Mouse (Mus musculus): ENCODE data around the gene Gm11020. TPM values are rescaled to one million over a fixed set of nuclear protein-coding genes. Genes with fewer than 3 reads are reported as not detected.
"Not testable (repeated sequence)": the region's sequence is repeated elsewhere in the genome, so short reads cannot be mapped to it uniquely, and the experiment has no call there.

The Gm11020 gene
- not detected for total RNA-seq (2021)
- long read RNA-seq, experiment 1 = 0 reads
- long read RNA-seq, experiment 2 = 0 reads

DNA sequence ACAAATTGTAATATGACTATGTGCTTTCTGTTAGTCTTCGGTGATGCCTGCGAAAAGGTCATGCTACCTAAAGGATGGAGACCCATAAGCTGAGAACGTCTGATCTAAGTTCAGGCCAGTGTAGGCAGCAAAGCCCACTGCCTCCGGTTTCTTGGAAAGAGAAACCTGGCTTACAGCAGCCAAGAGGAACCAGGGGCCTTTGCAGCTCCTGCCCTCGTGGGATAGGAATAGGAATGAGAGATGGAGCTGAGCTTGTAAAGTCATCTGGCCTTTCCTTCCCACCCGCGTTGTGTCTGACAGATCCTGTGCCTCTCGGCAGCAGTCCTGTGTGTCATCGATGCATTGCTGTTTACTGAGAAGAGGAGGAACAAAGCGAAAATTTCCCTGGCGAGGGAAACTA is at the start of gene Gm11020:
TSS of gene Gm11020 (plus strand) at position 301 of the 400 bp plus-strand sequence.
- intact Hi-C loops (cut with DNase I) = not testable (repeated sequence)

DNA sequence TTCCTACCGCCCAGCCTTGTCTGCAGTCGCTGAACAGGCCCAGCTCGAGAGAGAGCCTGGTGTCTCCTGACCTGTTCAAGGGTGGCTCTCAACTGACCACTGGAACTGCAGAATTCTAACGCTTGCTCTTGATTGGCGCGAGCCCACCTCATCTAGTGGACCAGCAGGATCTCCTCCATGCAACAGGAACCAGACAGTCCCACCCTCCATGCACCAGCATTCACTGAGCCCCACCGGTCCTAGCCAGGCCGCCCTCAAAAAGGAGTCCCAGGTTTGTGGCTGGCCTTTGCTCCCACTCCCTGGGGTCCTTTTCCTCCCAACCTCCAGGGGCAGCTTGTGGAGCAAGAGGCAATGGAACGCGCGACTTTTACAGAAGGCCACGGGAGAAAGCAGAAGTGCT is 28.3 kb upstream of the Gm11020 start, which contains the start of gene Cmtm2a:
TSS of gene Cmtm2a (minus strand) at position 101 of the 400 bp plus-strand sequence.
- DNase-seq (ENCODE audit: low spot score in 2 of 2); intact Hi-C loops (cut with DNase I): not testable (repeated sequence)

More for the DNA sequence above, at the start of gene Gm11020:
- DNase-seq (ENCODE audit: low spot score in 2 of 2) = not testable (repeated sequence)

GRCm38 (mm10) chr8:104294396-104294795 is 27.0 kb upstream of the Gm11020 start:
- intact Hi-C loops (cut with DNase I) = no loop called here
- DNase-seq (ENCODE audit: low spot score in 2 of 2) = no peak

DNA sequence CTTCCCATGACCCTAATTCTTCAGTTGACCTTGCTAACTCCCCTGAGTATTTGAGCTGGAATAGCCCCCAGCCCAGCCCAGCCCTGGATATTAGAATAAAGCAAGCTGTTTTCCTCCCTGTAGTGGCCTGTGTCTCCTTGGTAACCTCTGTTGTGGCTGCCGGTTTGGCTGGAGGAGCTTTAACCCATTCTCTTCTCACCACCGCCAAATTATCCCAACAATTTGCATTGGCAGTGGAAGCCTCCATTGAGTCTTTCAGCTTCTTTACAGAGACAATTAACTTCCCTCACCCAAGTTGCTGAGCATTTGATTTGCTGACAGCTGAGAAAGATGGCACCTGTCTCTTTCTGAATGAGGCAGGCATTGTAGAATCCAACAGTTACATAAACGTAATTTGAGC is 19.8 kb upstream of the Gm11020 start:
- intact Hi-C loops (cut with DNase I) = not testable (repeated sequence)
- peak in 1 of 2 experiments; percentile 12 for DNase-seq (ENCODE audit: low spot score in 2 of 2)

GRCm38 (mm10) chr8:104302536-104302935 is 18.8 kb upstream of the Gm11020 start:
- DNase-seq (ENCODE audit: low spot score in 2 of 2); intact Hi-C loops (cut with DNase I): not testable (repeated sequence)

- intact Hi-C loops (cut with DNase I) = no loop called here
- DNase-seq (ENCODE audit: low spot score in 2 of 2) = no peak
Observed at GRCm38 (mm10) chr8:104304962-104305361, 16.4 kb upstream of the Gm11020 start.

DNA sequence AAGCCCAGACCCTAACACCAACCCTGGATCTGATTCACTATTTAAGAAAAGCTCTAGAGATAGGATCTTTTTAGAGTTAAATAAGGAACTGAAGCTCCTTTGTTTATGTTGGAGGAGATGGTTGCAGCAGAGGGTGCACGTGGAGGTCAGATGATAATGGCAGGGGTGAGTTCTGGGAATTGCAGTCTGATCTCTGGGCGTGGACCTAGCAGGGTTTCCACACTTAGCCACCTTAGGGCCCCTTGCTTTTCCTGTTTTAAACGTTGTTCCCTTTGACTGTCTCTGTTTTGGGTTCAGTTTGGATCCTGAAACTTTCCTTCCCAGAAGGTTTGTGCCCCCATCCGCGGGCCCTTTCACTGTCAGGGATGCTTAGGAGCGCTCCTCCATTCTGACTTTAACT is 13.0 kb upstream of the Gm11020 start:
- intact Hi-C loops (cut with DNase I); DNase-seq (ENCODE audit: low spot score in 2 of 2): not testable (repeated sequence)

GRCm38 (mm10) chr8:104309441-104310155 is 11.8 kb upstream of the Gm11020 start, which contains the start of the genes Gm45711 and Cmtm1:
Gene Gm45711 (minus strand): TSS chr8:104310081.
Gene Cmtm1 (minus strand): TSS chr8:104310145.
- peak in 1 of 2 experiments; percentile 8 for DNase-seq (ENCODE audit: low spot score in 2 of 2)
- intact Hi-C loops (cut with DNase I) = not testable (repeated sequence)

GRCm38 (mm10) chr8:104312023-104312422 is 9.3 kb upstream of the Gm11020 start:
- intact Hi-C loops (cut with DNase I); DNase-seq (ENCODE audit: low spot score in 2 of 2): not testable (repeated sequence)

GRCm38 (mm10) chr8:104313311-104313710 is 8.1 kb upstream of the Gm11020 start:
- DNase-seq (ENCODE audit: low spot score in 2 of 2) = peak in 1 of 2 experiments; percentile 11
- intact Hi-C loops (cut with DNase I) = no loop called here

GRCm38 (mm10) chr8:104321930-104322329 is 563 bp downstream of the Gm11020 start, which contains the start of gene Cmtm2b:
Gene Cmtm2b (plus strand): TSS chr8:104322230.
- DNase-seq (ENCODE audit: low spot score in 2 of 2); intact Hi-C loops (cut with DNase I): not testable (repeated sequence)

GRCm38 (mm10) chr8:104332665-104333631 is 11.6 kb downstream of the Gm11020 start:
- intact Hi-C loops (cut with DNase I) = loop anchor here (10.0 kb wide), 2 partner anchors 188 to 228 kb away; partner anchors contain the start of gene Cdh5
- DNase-seq (ENCODE audit: low spot score in 2 of 2) = no peak

- intact Hi-C loops (cut with DNase I) = loop anchor here (10.0 kb wide), 2 partner anchors 189 to 229 kb away; partner anchors contain the start of gene Cdh5
- no peak for DNase-seq (ENCODE audit: low spot score in 2 of 2)
Observed at GRCm38 (mm10) chr8:104333786-104334185, 12.4 kb downstream of the Gm11020 start.

- intact Hi-C loops (cut with DNase I) = loop anchor here (10.0 kb wide), 2 partner anchors 189 to 229 kb away; partner anchors contain the start of gene Cdh5
- no peak for DNase-seq (ENCODE audit: low spot score in 2 of 2)
Observed at GRCm38 (mm10) chr8:104334196-104334595, 12.8 kb downstream of the Gm11020 start.

GRCm38 (mm10) chr8:104336806-104337205 is 15.4 kb downstream of the Gm11020 start:
- DNase-seq (ENCODE audit: low spot score in 2 of 2) = no peak
- intact Hi-C loops (cut with DNase I) = loop anchor here (10.0 kb wide), 2 partner anchors 192 to 232 kb away; partner anchors contain the start of gene Cdh5

- intact Hi-C loops (cut with DNase I) = loop anchor here (10.0 kb wide), 2 partner anchors 193 to 233 kb away; partner anchors contain the start of gene Cdh5
- no peak for DNase-seq (ENCODE audit: low spot score in 2 of 2)
Observed at GRCm38 (mm10) chr8:104337890-104338289, 16.5 kb downstream of the Gm11020 start.

DNA sequence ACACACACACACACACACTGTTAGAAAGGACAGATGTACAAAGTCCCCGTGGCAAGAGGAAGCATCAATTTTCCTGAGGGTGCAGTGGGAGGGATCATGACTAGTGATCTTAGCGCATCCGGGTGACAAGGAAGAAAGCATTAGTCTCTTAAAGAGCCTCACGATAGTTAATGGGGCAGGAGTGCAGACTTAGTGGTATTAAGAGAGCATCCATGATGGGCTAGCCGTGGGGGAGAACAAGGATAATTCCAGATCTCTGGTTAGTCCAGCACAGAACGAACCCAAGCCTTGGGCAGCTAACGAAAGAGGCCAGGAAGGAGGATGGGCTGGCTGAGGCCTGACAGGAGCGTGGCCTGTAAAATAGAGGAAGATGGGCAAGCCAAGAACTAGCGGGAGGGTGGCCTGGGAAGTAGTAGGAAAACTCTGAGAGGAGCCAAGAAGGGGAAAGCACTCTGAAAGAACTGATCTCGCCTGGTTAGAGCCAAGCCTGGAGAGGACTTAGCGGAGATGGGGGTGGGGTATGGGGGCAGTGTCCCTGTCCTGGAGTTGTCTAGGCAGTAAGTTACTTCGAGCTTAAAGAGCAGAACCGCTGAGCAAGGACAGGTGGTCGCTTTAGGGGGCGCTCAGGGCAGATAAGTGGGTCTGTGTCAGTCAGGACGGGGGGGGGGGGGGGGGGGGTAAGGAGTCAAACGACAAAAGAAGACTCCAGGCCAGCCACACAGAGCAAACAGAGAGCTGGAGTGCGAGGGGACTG is 18.0 kb downstream of the Gm11020 start, which contains the start of gene Cmtm3:
TSS of gene Cmtm3 (plus strand) at position 182 of the 754 bp plus-strand sequence.
- DNase-seq (ENCODE audit: low spot score in 2 of 2) = peak in 1 of 2 experiments; percentile 41
- intact Hi-C loops (cut with DNase I) = loop anchor here (10.0 kb wide), 2 partner anchors 195 to 235 kb away; partner anchors contain the start of gene Cdh5

GRCm38 (mm10) chr8:104339983-104340232 is 18.5 kb downstream of the Gm11020 start:
- DNase-seq (ENCODE audit: low spot score in 2 of 2) = no peak
- intact Hi-C loops (cut with DNase I) = loop anchor here (5.0 to 10.0 kb wide), 4 partner anchors 93 to 235 kb away; partner anchors contain the start of genes Cdh5 and Tk2

Data from left cerebral cortex, postnatal 14 days (tissue).